Mouse (Mus musculus) forebrain, embryonic 14.5 days (tissue): ENCODE results near the gene Rbm43. TPM values are rescaled to one million over a fixed set of nuclear protein-coding genes. Genes with fewer than 3 reads are reported as not detected.

Source experiments
- ATAC-seq: fragments of 200-750 bp; cut with Nextera tagmentation; 2 replicates; pipeline ENCODE4 v1.8.0; 2017; ENCODE audit warnings: mild to moderate bottlenecking, moderate library complexity
- DNase-seq: peaks from one replicate; pipeline ENCODE4 v3.0.0-alpha.2; 2015; ENCODE audit warnings: low spot score
- H3K27ac ChIP-seq: fragments of 300-500 bp; sonication (generic); 2 replicates; pipeline ENCODE4 v1.5.1; 2014; ENCODE audit warnings: low read depth, mild to moderate bottlenecking, control low read depth, low read length, moderate library complexity
- H3K27me3 ChIP-seq: fragments of 300-500 bp; sonication (generic); replicated peaks from 2 replicates; pipeline ENCODE4 v1.6.1; 2014; ENCODE audit warnings: low read length, control low read depth, mixed read lengths; ENCODE audit not compliant: control insufficient read depth, insufficient read depth
- H3K36me3 ChIP-seq: fragments of 300-500 bp; sonication (generic); 2 replicates; pipeline ENCODE4 v1.6.1; 2014; ENCODE audit warnings: low read length, control low read depth; ENCODE audit not compliant: control insufficient read depth, insufficient read depth
- H3K4me1 ChIP-seq: fragments of 300-500 bp; sonication (generic); 2 replicates; pipeline ENCODE4 v1.6.1; 2014; ENCODE audit warnings: antibody characterized with exemption, low read length, control low read depth; ENCODE audit not compliant: control insufficient read depth, insufficient read depth
- H3K4me2 ChIP-seq: fragments of 300-500 bp; sonication (generic); 2 replicates; pipeline ENCODE4 v1.6.1; 2014; ENCODE audit warnings: mild to moderate bottlenecking, control low read depth, low read length
- H3K4me3 ChIP-seq: fragments of 300-500 bp; sonication (generic); 2 replicates; pipeline ENCODE4 v1.5.1; 2014; ENCODE audit warnings: low read depth, low read length, control low read depth
- H3K9ac ChIP-seq: fragments of 300-500 bp; sonication (generic); 2 replicates; pipeline ENCODE4 v1.6.1; 2014; ENCODE audit warnings: mild to moderate bottlenecking, low read length, control low read depth, moderate library complexity
- H3K9me3 ChIP-seq: fragments of 300-500 bp; sonication (generic); replicated peaks from 2 replicates; pipeline ENCODE4 v1.6.1; 2016; ENCODE audit warnings: low read length, control low read depth, mixed read lengths; ENCODE audit not compliant: control insufficient read depth
- WGBS: fragments of 180-500 bp; shearing (Covaris S2); extraction: QIAGEN DNeasy Blood & Tissue Kit; methylation state at CpG from one replicate; pipeline ENCODE4 v1.1.7; 2014; 5-methylcytosine and 5-hydroxymethylcytosine counted together
- polyA plus RNA-seq: library from polyadenylated mRNA; unstranded; fragments of >200 nt; fragmentation: Nextera tagmentation; extraction: Ambion mirVana; gene quantifications from 2 replicates; pipeline ENCODE4 v1.2.1, GENCODE M21; 2014

Rbm43 gene
- polyA plus RNA-seq, 1 experiment from 2014 or later: 5.5 TPM

DNA sequence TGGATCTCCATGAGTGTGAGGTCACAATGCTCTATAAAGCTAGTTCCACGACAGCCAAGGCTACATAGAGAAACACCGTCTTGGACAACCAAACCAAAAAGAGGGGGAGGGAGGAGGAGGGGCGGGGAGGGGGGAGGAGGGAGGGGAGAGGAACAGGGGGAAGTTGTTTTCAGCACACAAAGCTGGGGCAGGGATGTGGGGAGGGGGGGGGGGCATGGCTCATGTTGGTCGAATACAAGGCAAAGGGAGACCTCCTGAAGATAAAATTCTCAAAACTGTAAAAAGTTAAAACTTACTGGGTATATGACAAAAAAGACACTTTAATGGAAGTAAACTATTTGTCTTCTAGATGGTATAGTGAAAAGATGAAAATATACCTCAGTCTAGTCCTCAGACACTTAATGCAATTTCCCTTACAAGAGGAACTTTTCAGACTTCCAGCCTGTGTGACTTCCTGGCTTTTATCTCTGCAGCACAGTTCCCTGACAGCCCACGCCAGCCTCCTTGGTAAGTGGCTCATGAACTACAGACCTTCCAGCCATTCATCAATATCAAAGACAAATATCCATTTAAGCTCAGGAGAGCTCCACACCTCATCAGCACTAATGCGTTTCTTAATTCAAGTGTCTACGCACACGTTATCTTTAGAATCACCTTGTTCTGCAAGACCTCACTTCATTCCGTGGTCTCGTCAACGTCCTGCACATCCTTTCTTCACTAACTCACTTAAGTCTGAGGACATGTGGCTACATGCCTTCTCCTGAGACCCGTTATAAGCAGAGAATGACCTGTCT, 1.4 kb downstream of the Rbm43 start:
- Histone ChIP-seq H3K4me3 (no peak overlapping the region), H3K27ac (no peak overlapping the region), H3K36me3 (no peaks in the 10 kb centered on the region), H3K27me3 (no peaks in the 10 kb centered on the region), H3K9ac (no peak overlapping the region), H3K9me3 (no peaks in the 10 kb centered on the region), H3K4me1 (0 out of 2 replicates have a peak, but pooled peaks cover 3% of the 10 kb centered on the region), H3K4me2 (no peak overlapping the region)
- 76% methylated on average over 12 of the region's 12 CpGs for WGBS
- DNase-seq: no peak
- no peak for ATAC-seq

DNA sequence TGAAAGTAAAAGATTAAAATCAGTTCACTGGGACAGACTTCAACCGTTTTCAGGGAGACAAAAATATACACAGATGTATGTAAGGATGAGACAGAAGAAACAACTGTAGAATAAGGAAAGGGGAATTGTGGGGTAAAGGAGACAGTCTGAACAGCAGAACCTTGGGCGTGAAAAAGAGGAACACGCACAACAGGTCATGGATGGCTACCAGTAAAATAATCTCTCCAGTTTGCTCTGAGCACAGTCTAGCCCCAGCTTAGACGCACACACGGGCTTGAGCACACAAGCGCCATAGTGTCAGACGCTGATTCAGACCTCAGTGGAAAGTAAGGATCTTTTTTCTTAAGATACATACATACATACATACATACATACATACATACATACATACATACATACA, 3.7 kb downstream of the Rbm43 start:
- Histone ChIP-seq H3K36me3 (no peaks in the 10 kb centered on the region), H3K4me2 (no peak overlapping the region), H3K9ac (no peak overlapping the region), H3K27me3 (no peaks in the 10 kb centered on the region), H3K27ac (no peak overlapping the region), H3K4me1 (0 out of 2 replicates have a peak, but pooled peaks cover 3% of the 10 kb centered on the region), H3K9me3 (no peaks in the 10 kb centered on the region), H3K4me3 (no peak overlapping the region)
- WGBS: 93% methylated on average over 7 of the region's 7 CpGs
- ATAC-seq (no peak), DNase-seq (no peak)

DNA sequence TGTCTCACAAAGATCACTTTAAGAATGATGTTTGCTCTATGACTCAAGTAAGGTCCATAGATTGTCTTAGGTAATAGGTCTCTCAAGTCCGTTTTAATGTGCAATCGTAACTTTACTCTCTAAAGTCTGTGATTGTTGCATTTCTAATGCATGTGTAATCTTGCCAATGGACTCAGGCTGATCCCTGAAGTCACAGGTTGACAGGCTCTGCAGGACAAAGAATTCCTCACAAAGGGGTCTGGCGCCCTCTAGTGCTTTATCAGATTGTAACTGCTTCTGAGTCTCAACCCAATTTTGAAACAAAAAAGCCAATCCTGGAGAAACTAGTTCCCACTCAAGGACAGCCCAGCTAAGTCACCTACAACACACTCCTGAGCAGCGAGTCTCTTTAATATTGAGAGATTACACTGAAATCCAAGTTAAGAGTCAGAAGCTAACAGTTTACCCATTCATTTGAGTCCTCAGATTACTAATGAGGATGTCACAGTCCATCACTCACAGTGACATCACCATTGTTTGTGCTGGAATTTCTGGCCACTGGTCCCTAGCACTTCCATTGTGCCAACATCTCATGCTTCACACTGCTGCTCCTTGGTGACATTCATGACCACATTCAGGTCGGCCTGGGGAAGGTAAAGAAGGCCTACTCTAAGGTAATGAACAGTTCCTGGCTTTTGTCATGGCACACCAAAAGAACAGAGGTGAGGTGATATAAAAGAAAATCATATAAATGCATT, 19.9 kb downstream of the Rbm43 start:
- ATAC-seq (peak; percentile 80), DNase-seq (peak; percentile 92)
- WGBS: 9% methylated on average over 5 of the region's 5 CpGs
- no peaks in the 10 kb centered on the region for H3K9me3 ChIP-seq
- no peak overlapping the region for H3K4me3 ChIP-seq
- no peak overlapping the region for H3K4me2 ChIP-seq
- no peaks in the 10 kb centered on the region for H3K27me3 ChIP-seq
- no peak overlapping the region for H3K9ac ChIP-seq
- no peaks in the 10 kb centered on the region for H3K4me1 ChIP-seq
- no peaks in the 10 kb centered on the region for H3K36me3 ChIP-seq
- no peak overlapping the region for H3K27ac ChIP-seq

DNA sequence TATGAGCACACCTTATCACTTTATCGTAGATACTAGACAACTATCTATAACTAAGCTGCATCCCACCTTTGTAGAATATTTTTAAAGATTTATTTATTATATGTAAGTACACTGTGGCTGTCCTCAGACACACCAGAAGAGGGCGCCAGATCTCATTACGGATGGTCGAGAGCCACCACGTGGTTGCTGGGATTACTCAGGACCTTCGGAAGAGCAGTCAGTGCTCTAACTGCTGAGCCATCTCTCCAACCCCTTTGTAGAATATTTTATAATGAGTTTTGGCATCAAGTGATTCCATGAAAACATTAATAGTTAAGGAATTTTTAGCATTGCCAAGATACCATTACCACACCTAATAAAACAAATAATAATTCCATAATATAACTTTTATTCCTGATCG, 20.4 kb downstream of the Rbm43 start:
- DNase-seq: no peak
- ATAC-seq: no peak
- WGBS: 63% methylated on average over 7 of the region's 7 CpGs
- Histone ChIP-seq H3K4me1 (no peaks in the 10 kb centered on the region), H3K9me3 (no peaks in the 10 kb centered on the region), H3K9ac (no peak overlapping the region), H3K4me2 (no peak overlapping the region), H3K27me3 (no peaks in the 10 kb centered on the region), H3K36me3 (no peaks in the 10 kb centered on the region), H3K27ac (no peak overlapping the region), H3K4me3 (no peak overlapping the region)

DNA sequence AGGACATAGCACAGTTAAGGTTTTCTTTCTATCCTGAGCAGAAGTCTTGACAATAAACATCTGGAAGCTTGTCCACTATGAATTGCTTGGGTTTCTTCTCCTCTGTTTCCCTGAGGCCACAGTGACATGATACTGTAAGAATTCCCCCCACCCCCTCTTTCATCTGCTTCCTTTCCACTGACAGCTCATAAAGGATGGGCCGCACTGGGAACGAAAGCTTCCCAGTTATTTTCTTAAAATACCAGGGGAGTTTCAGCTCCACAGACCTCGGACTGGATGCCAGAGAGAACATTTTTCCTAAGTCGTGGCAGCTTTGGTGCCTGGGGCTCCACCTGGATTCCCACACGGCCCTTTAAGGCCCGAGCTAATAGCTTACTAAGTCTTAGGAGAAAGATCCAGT, 22.2 kb downstream of the Rbm43 start:
- H3K4me1 ChIP-seq: no peaks in the 10 kb centered on the region
- no peak overlapping the region for H3K4me3 ChIP-seq
- no peak for ATAC-seq
- no peaks in the 10 kb centered on the region for H3K36me3 ChIP-seq
- no peak overlapping the region for H3K9ac ChIP-seq
- 76% methylated on average over 6 of the region's 6 CpGs for WGBS
- DNase-seq: no peak
- H3K27ac ChIP-seq: no peak overlapping the region
- no peaks in the 10 kb centered on the region for H3K27me3 ChIP-seq
- H3K4me2 ChIP-seq: no peak overlapping the region
- H3K9me3 ChIP-seq: no peaks in the 10 kb centered on the region

DNA sequence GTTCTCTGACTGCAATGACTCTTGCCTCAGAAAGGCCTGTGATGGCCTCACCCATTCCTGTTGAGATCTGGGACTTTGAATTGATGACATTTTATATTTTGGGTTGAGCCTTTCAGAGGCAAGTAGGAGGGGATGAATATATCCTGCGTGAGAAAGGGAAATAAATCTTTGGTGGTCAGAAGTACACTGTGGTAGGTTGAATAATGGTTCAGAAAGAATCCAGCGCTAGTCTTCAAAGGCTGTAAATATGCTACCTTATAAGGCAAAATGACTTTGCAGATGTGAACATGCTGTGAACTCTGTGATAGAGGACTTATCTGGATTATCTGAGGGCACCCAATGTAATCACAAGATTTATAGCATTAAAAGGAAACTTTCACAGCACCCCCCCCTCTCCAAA, 23.1 kb downstream of the Rbm43 start:
- WGBS: 92% methylated on average over 2 of the region's 2 CpGs
- DNase-seq: no peak
- H3K36me3 ChIP-seq: no peaks in the 10 kb centered on the region

DNA sequence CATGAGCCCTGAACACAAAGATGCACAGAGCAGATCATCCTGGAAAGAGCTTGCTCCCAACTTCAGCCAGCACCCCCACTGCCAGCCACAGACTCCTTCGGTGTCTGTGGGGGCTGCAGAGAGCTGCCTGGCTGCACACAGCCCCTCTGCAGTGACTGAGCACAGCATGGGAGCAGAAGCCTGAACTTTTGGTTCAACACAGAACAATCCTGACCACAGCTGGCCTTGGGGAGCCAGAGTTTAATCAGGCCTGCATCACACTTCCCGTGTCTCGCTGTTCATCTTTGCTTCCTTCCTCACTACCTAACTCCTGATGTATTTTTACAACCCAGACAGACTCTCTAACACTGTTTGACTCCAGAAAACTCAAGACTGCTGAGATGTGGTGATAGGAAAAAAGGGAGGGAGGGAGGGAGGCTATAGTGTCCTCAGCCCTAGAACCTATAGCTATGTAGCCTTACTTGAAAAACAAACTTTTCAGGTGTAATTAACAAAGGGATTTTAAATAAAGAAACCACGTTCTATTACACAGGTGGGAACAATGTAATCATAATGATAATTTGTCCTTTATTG, 27.3 kb downstream of the Rbm43 start:
- H3K4me2 ChIP-seq: no peak overlapping the region
- DNase-seq: no peak

More for the DNA sequence above, 23.1 kb downstream of the Rbm43 start:
- Histone ChIP-seq H3K27ac (no peak overlapping the region), H3K27me3 (no peaks in the 10 kb centered on the region), H3K9ac (no peak overlapping the region), H3K4me1 (no peaks in the 10 kb centered on the region), H3K4me2 (no peak overlapping the region), H3K9me3 (no peaks in the 10 kb centered on the region), H3K4me3 (no peak overlapping the region)
- ATAC-seq: no peak

DNA sequence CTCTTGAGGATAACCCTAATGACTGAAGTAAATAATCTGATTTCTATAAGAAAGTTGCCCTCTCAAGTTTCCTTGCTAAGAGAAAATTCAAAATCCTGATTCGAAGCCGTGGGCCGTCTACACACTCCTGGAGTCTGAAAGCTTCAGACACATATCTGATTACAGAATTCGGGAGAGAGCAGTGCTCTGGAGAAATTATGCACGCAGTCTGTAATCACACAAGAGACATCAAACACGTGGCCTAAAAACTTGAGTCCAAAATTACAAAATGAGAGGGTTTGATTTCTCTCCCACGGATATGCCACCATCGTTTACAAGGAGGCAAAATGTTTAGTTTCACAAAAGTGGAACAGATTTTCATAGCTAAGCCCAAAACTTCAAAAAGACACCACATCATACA, 29.3 kb downstream of the Rbm43 start:
- H3K36me3 ChIP-seq: no peaks in the 10 kb centered on the region
- WGBS: 79% methylated on average over 8 of the region's 8 CpGs
- ATAC-seq: no peak
- no peak overlapping the region for H3K27ac ChIP-seq
- H3K4me3 ChIP-seq: no peak overlapping the region
- H3K4me2 ChIP-seq: no peak overlapping the region
- no peaks in the 10 kb centered on the region for H3K27me3 ChIP-seq
- no peak for DNase-seq
- H3K9ac ChIP-seq: no peak overlapping the region
- no peaks in the 10 kb centered on the region for H3K9me3 ChIP-seq
- no peaks in the 10 kb centered on the region for H3K4me1 ChIP-seq

More for the DNA sequence above, 27.3 kb downstream of the Rbm43 start:
- no peak overlapping the region for H3K9ac ChIP-seq
- H3K4me1 ChIP-seq: no peaks in the 10 kb centered on the region
- H3K27me3 ChIP-seq: no peaks in the 10 kb centered on the region
- H3K36me3 ChIP-seq: no peaks in the 10 kb centered on the region
- no peak overlapping the region for H3K27ac ChIP-seq
- ATAC-seq: no peak
- no peaks in the 10 kb centered on the region for H3K9me3 ChIP-seq
- H3K4me3 ChIP-seq: no peak overlapping the region
- 40% methylated on average over 4 of the region's 4 CpGs for WGBS
